In genomic region chr4:144894487-144895210, GRCm38 (mm10) we compare ENCODE assay signal across 8 mouse cellular contexts. TPM values are rescaled to one million over a fixed set of nuclear protein-coding genes. Genes with fewer than 3 reads are reported as not detected.
DNase-seq lines count a peak whose midpoint lies in the region; ATAC-seq and TF ChIP-seq lines count a peak whose summit lies in the region.

No protein-coding gene starts in this region.

- H3K4me1 ChIP-seq in brown adipose tissue, adult 24 weeks (ENCODE audit: control insufficient read depth, insufficient read depth, insufficient read length, low read length) = peaks cover 23% of the 10 kb centered on the region
- peaks cover 64% of the 10 kb centered on the region for H3K4me1 ChIP-seq in heart, embryonic 12.5 days (replicated peaks)
- H3K4me1 ChIP-seq in kidney, embryonic 16.5 days (ENCODE audit: insufficient read depth, low read length) = peaks cover 60% of the 10 kb centered on the region

- H3K27ac ChIP-seq in layer of hippocampus, adult 2 months = peak overlapping the region; percentile 85
- peak overlapping the region; percentile 98 for H3K27ac ChIP-seq in brown adipose tissue, adult 24 weeks (replicated peaks; ENCODE audit: low read depth, low read length)
- H3K27ac ChIP-seq in heart, embryonic 12.5 days (ENCODE audit: poor library complexity, severe bottlenecking) = 0 out of 2 replicates have a peak overlapping the region, but pooled peaks have one; percentile 2
- peak overlapping the region; percentile 97 for H3K27ac ChIP-seq in kidney, embryonic 16.5 days (ENCODE audit: low read length)

- peak overlapping the region; percentile 71; the same call in 1 of the 2 replicates for H3K9ac ChIP-seq in heart, embryonic 12.5 days
- H3K9ac ChIP-seq in kidney, embryonic 16.5 days (replicated peaks; ENCODE audit: low read length) = peak overlapping the region; percentile 93

- peaks cover 3% of the 10 kb centered on the region; the same call in 1 of the 2 replicates for H3K9me3 ChIP-seq in heart, embryonic 12.5 days (replicated peaks)
- no peaks in the 10 kb centered on the region for H3K9me3 ChIP-seq in kidney, embryonic 16.5 days (ENCODE audit: low read length)

- no peak for DNase-seq in layer of hippocampus, adult 2 months (ENCODE audit: low spot score in 2 of 2)
- no peak for DNase-seq in layer of hippocampus, adult 11-12 months (ENCODE audit: low spot score)
- peak; percentile 54 for DNase-seq in lung, postnatal 36 days
- DNase-seq in thymus, postnatal 25 days = peak; percentile 33
- no peak for DNase-seq in frontal cortex, postnatal 36 days (ENCODE audit: low spot score in 2 of 2)

- H3K36me3 ChIP-seq in heart, embryonic 12.5 days = peaks cover 4% of the 10 kb centered on the region; the same call in 1 of the 2 replicates
- peaks cover 14% of the 10 kb centered on the region for H3K36me3 ChIP-seq in kidney, embryonic 16.5 days (ENCODE audit: insufficient read depth, low read length)

- 10% methylated on average over 11 of the region's 11 CpGs for WGBS in heart, embryonic 12.5 days
- under 1% methylated on average over 11 of the region's 11 CpGs for WGBS in kidney, embryonic 16.5 days

- H3K27me3 ChIP-seq in heart, embryonic 12.5 days (replicated peaks) = peaks cover 14% of the 10 kb centered on the region; the same call in 1 of the 2 replicates
- H3K27me3 ChIP-seq in kidney, embryonic 16.5 days (ENCODE audit: insufficient read depth, low read length) = no peaks in the 10 kb centered on the region

- ATAC-seq in heart, embryonic 12.5 days (ENCODE audit: insufficient number of reproducible peaks, low FRiP score) = no peak
- ATAC-seq in kidney, embryonic 16.5 days (ENCODE audit: low FRiP score, low TSS enrichment) = peak; percentile 21; the same call in 1 of the 2 replicates

- peak overlapping the region; percentile 65 for H3K4me3 ChIP-seq in layer of hippocampus, adult 2 months
- peak overlapping the region; percentile 99 for H3K4me3 ChIP-seq in brown adipose tissue, adult 24 weeks (ENCODE audit: insufficient read depth, low read depth, low read length)
- H3K4me3 ChIP-seq in heart, embryonic 12.5 days = peak overlapping the region; percentile 57
- H3K4me3 ChIP-seq in kidney, embryonic 16.5 days (ENCODE audit: low read length) = peak overlapping the region; percentile 81

- TF ChIP-seq CTCF in layer of hippocampus, adult 2 months (conservative IDR thresholded peaks at IDR 0.05) = no peak

- H3K4me2 ChIP-seq in heart, embryonic 12.5 days = peak overlapping the region; percentile 94
- peak overlapping the region; percentile 70 for H3K4me2 ChIP-seq in kidney, embryonic 16.5 days (replicated peaks; ENCODE audit: low read depth, low read length)

RNA-seq across cellular contexts. Expression of gene Dhrs3, which starts 2.0 kb away (rescaled TPM):
- total RNA-seq in layer of hippocampus, adult 2 months (2021) = 10 to 100 TPM; 26.7 to 29.0 TPM
- polyA plus RNA-seq in brown adipose tissue, adult 24 weeks (2012; ENCODE audit: insufficient read depth, insufficient read length, missing spikeins) = 167 and 202 TPM in 2 replicates
- 28.4 and 30.0 TPM in 2 replicates for polyA plus RNA-seq in heart, embryonic 12.5 days (2016; fragmentation: Nextera tagmentation; extraction: Ambion mirVana)
- 210 and 217 TPM in 2 replicates for polyA plus RNA-seq in kidney, embryonic 16.5 days (2015; fragmentation: Nextera tagmentation; extraction: Ambion mirVana)

Comparison
In these comparisons a context has a peak if more than half of its experiments do, and no peak if none do; other contexts are left out.
1. DNase-seq: peak in lung, postnatal 36 days (single experiment) and thymus, postnatal 25 days (single experiment); none in layer of hippocampus, adult 2 months (0 of 2), layer of hippocampus, adult 11-12 months (single experiment) and frontal cortex, postnatal 36 days (0 of 2).
2. H3K27ac ChIP-seq: peak in every context shown above with its lines; median percentile 98 in brown adipose tissue, adult 24 weeks; 97 in kidney, embryonic 16.5 days; 85 in layer of hippocampus, adult 2 months; 2 in heart, embryonic 12.5 days.
3. Peak in every context shown above with its lines, with median percentiles within 50 percentile points of each other: H3K4me3 ChIP-seq.